Mouse (Mus musculus) A20 (cell line): ENCODE data around the gene Eri3.
A peak's percentile ranks its signal among the peaks of the same experiment; 100 is the strongest.

Source experiments
- DNase-seq: peaks from one replicate; pipeline ENCODE4 v3.0.0-alpha.2; 2011; ENCODE audit warnings: low read depth, low spot score

Gene Eri3

GRCm38 (mm10) chr4:117657646-117658045 lies 107.5 kb downstream of the Eri3 start:
- DNase-seq, result no peak

GRCm38 (mm10) chr4:117658582-117659444 lies 108.6 kb downstream of the Eri3 start:
- DNase-seq, result no peak

DNA sequence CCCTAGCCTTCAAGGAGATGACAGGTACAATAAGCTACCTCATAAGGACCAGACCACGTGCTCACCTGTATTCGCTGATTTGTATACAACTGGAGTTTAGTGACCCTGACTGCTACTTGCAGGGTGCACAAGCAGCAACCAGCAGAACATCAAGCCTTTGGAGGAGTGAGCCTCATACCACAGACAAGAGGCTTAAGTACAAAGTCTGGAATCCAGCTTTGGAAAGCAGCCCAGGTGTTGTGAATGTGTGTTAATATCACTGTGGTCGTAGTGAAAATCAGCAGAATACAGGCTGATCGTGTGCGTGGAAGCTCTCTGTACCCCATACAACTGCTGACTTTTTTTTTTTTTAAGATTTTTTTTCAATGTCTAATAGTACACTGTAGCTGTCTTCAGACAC lies 109.8 kb downstream of the Eri3 start:
- DNase-seq, result no peak

- DNase-seq, result no peak
These were observed 114.4 kb downstream of the Eri3 start for GRCm38 (mm10) chr4:117664411-117665137.

DNA sequence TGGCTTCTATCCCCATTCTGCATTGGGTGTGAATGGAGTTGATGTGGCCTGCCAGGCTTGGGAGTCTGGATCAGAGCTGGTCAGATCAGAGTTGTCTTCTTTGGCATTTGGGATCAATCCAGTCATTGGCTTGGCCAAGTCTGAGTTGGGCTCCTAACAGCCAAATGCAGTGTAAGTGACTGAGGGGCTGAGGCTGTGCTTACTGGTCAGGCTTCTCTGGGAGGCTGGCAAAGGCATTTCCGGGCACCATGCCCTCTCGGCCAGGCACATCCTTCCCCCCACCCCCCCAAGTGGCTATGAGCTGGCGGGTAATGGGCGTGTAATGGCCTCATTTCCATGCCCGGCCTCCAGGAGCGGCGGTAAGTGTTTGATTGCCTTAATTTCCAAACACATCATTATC lies 115.4 kb downstream of the Eri3 start:
- DNase-seq, result no peak

DNA sequence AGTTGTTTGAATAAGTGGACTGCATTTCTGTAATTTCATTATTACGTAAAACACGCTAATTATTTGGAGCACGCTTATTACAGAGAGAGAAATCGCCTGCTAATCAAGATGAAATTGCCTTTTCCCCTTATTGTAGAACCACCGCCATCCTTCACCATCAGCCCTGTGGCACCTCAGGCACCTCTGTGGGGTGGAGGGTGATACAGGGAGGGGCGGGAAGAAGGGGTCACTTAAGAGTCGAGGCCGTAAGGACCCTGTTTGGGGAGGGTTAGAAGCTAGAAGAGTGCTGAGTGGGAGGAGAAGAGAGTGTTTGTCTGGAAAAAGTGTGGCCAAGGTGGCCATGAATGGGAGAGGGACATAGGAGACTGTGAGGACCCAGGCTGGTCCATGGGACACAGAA lies 115.9 kb downstream of the Eri3 start:
- no peak for DNase-seq

- DNase-seq, result no peak
These were observed 119.7 kb downstream of the Eri3 start for GRCm38 (mm10) chr4:117669874-117670273.

GRCm38 (mm10) chr4:117672042-117672441 lies 121.9 kb downstream of the Eri3 start:
- no peak for DNase-seq

GRCm38 (mm10) chr4:117673901-117674300 lies 123.7 kb downstream of the Eri3 start:
- no peak for DNase-seq

DNA sequence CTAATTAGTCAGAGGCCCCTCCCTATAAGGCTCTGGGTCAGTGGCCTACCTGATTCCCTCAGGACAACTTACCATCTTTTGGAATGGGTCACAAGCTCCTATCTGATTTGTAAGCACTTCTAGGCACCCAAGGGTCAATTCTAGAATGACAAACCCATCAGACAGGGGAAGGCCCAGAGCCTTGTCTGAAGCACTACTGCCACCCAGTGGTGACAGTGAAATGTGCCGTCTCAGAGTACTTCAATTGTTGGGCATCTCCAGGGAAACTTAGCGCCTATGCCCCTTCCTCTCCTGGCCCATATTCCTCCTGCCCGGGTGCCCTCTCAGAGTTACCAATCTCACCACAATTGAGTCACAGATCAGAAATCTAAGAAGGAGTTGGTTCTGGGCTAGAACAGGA lies 126.7 kb downstream of the Eri3 start:
- DNase-seq, result peak; percentile 71

- DNase-seq, result peak; percentile 13
These were observed 130.8 kb downstream of the Eri3 start for GRCm38 (mm10) chr4:117680963-117681362.

GRCm38 (mm10) chr4:117681931-117682461 lies 131.8 kb downstream of the Eri3 start, which contains the start of gene Dmap1:
TSS of gene Dmap1 (minus strand) at chr4:117682273.
- DNase-seq, result peak; percentile 91

GRCm38 (mm10) chr4:117682463-117682862 lies 132.3 kb downstream of the Eri3 start:
- no peak for DNase-seq

DNA sequence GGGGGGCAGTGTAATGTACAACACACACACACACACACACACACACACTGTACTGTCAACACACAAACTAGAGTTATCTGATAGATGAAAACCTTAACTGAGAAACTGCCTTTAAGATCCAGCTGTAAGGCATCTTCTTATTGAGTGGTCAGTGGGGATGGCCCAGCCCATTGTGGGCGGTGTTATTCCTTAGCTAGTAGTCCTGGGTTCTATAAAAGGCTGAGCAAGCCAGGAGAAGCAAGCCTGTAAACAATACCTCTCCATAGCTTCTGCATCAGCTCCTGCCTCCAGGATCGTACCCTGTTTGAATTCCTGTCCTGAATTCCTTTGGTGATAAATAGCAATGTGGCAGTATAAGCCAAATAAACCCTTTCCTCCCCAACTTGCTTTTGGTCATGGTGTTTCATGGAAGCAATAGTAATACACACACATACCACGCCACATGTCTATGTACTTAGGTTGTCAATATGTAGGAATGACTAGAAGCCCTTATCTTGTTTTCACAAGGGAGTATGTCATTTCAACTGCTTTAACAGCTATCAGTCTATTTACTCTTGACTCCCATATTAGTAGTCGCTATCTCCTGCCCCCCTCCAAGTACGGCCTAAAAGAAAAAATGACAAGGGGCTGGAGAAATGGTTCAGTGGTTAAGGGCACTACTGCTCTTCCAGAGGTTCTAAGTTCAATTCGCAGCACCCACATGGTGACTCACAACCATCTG lies 133.0 kb downstream of the Eri3 start:
- no peak for DNase-seq

DNA sequence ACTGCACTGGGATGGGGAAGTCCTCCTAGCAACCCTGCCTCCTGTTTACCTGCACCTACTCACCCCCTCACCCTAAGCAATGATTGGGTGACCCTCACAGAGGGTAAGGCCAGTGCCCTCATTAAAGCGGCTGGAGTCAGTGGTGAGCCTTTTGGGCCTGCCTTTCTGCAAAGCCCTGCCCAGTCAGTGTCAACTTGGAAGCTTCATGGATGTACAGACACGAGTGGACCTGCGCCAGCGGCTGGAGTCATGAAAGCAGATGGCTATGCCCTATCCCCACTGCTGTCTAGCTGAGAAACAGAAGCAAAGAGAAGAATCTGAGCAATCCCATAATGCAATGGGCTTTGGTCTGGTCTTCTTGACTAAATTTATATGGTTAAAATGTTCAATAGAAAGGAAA lies 136.2 kb downstream of the Eri3 start:
- no peak for DNase-seq

GRCm38 (mm10) chr4:117705361-117705760 lies 155.2 kb downstream of the Eri3 start:
- peak; percentile 48 for DNase-seq

DNA sequence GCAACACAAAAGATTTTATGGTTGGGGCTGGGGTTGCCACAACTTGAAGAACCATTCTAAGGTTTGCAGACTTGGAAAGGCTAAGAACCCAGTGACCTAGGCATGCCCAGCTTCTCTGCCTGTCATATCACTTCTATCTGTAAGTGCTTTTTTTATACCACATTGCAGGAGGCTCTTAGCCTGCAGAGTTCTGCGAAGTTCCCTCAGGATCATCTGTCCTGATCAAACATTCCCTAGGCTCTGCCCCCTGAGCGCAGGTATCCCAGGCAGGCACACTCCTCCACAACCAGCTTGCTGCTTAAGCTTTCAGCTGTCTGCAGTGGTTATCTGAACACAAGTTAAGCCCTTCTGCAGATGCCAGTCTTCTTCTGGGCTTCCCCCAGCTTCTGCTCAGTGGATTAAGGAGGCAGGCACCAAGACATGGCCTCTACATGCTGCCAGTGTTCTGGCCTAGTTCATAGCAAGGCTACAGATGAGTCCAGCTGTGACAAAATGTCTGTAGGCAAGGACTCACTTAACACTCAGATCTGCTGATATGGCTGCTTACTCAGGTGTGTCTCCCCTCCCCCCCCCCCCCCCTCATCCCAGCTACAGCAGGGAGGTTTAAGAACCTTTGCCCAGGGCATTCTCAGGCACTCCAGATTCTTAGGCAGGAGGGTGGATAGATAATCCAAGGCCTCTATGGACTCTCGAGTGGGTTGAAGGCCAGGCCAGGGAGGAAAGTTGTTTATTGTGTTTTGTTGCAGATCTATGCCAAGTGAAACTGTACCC lies 158.8 kb downstream of the Eri3 start:
- no peak for DNase-seq

GRCm38 (mm10) chr4:117712314-117712713 lies 162.1 kb downstream of the Eri3 start:
- DNase-seq, result no peak

- no peak for DNase-seq
These were observed 163.3 kb downstream of the Eri3 start for GRCm38 (mm10) chr4:117713303-117714098.
